Mouse (Mus musculus) liver (tissue): ENCODE measurements around the gene Nup62cl.

Experiments used
- DNase-seq: peaks from one replicate; pipeline ENCODE4 v3.0.0-alpha.2; 2020; ENCODE audit warnings: mixed read lengths

Nup62cl gene

DNA sequence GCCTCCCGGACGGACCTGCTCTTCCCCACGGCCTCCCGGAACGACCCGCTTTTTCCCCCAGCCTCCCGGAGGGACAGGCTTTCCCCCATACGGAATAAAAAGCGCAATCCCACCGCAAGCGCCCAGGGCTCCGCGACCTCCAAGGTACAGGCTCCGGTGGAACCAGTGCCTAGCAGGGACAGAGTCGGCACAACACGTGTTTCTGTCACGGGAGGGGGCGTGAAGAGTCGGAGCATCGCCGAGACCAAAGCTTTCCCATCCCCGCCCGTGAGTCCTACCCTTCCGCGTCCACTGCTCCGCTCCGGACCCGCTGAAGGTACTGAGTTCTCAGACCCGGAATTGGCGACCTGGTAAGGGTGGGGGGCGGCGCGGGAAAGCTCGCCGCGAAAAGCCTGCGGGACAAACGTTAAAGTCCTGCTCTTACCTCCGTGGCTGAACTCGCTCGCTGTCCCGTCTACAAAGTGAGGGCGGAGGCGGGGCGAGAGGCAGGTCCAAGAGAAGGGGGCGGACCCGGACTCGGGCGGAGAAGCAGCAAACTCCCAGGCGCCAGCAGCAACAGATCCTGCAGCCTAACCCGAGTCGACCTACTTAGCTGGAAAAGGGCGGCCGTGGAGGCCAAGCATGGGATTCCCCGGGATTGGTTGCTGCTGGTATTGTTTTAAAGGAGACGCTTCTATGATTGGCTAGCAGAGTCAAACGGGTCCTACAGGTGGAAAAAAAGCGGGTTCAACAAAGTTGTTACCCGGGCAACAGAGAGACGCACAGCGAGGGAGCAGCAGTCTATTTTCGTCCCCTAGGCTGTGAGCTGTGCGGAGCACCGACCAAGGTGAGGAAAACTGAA lies at the start of gene Nup62cl, which contains the start of gene Pih1h3b:
TSS of gene Nup62cl (minus strand) at position 578 of the 841 bp plus-strand sequence.
TSS of gene Pih1h3b (plus strand) at position 745 of the 841 bp plus-strand sequence.
- peak; percentile 57 for DNase-seq

DNA sequence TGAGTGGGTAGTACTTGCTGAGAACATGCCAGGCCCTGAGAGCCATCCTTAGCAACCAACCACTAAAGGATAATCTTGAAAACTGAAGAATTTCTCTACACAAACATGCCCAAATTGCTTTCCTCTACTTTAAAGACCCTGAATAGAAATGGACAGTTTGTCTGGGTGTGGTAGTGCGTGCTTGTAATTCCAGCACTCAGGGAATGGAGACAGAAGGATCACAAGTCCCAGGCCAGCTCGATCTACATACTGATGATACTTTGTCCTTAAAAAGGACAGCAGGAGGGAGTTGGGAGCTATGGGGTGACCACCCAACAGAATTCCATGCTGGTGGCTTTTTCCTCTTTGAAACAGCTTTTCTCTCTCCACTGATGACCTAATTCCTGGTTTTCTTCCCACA lies 31.6 kb upstream of the Nup62cl start:
- DNase-seq: no peak

DNA sequence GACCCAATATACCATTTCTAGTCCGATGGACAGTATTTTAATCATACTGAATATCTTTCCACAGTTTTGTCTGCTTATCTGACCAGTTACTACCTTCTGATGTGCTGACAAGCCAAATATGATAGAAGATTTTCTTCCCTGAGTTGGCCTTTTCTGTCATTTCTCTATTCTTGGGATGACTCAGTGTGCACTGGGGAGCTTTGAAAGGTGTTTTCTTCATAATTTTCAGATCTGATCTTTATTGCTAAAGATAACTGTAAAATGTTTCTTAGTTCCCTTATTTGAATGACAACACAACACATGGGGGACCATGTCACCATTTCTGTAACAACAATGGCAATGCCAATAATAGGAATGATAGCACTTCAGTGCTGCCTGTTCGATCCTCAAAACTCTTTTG lies 20.0 kb upstream of the Nup62cl start:
- no peak for DNase-seq

DNA sequence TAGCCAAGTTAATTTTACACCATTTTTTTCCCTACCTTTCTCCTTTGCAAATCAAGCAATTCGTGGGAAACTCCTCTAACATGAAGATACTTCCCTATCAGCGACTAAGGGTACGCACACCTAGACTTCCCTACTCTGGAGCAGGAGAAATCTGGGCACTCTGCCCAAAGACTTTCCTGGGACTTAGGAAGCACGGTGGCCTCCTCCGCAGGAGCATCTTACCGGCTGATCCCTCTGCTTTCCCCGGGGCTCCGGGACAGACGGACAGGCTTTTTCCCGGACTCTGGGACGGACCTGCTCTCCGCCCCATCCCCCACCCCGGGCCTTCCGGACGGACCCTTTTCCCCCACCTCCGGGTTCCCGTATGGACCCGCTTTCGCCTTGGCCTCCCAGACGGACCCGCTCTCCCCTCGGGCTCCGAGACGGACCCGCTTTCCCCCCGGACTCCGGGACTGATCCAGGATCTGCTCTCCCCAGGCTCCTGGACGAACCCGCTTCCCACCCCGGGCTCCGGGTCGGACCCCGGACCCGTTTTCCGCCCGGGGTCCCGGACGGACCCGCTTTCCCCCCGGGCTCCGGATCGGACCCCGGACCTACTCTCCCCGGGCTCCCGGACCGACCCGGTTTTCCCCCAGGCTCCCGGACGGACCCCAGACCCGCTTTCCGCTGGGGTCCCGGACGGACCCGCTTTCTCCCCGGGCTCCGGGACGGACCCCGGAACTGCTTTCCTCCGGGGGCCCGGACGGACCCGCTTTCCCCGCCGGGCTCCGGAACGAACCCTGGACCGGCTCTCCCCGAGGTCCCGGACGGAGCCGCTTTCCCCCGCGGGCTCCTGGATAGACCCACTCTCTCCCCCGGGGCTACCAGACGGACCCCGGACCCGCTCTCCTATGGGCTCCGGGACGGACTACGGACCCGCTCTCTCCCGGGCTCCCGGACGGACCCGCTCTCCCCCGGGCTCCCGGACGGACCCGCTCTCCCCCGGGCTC lies 1.3 kb downstream of the Nup62cl start:
- peak; percentile 2 for DNase-seq

DNA sequence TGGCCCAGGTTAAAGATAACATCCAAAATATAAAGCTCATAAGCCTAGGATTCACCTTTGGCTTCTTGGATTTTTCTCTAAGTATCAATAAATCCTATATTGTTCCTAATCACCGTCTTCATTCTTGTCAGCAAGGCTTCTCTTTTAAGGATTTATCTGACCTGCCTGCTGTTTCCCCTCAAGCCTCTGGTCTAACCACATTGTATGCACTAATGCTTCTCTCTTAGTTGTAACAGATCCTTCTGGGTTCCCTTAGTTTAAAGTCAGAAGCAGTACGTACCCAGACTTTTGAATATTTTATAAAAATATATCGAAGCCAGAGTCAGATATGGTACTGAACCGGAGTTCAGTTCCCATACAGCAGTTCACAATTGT lies 63.8 kb downstream of the Nup62cl start:
- DNase-seq: no peak

DNA sequence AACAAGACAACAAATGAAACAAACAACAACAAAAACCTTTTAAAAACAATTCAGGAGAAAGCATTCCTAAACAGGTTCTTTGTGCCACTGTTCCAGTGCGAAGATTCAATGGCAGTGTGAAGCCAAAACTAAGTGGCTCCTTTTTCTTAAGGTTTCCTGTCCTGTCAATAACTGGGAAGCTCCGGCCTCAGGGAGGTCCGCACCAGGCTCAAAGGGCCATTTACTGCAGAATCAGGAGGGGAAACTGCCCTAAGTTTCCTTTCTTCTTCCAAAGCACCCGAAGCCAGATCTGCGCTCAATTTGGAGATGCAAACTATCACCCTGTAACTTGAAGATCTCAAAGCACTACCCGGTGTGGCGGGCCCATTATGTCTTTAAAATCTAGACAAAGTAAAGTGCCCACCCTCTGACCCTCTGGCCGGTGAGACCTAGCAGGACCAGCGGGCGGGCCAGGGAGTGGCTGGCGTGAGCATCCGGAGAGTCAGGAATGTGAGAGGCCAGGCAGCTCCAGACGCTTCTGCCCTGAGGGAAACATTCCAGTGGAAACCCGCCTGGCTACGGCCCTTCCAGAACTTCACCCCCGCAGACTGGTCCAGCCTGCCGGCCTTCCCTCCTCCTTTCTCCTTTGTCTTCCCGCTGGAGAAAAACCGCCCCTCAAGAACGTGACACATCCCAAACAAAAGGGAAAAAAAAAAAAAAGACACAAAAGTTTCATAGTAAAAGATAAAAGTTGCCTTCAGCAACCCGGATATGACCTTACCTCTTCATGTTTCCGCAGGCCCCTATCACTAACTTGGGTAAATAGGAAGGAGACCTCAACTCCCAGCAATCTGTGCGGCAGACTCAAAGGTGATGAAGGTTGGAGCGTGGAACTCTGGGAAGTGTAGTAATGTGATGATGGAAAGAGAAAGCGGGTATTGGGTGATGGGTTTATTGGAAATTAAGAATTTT lies 64.5 kb downstream of the Nup62cl start, which contains the start of gene Rbm41:
TSS of gene Rbm41 (minus strand) at position 856 of the 951 bp plus-strand sequence.
- peak; percentile 46 for DNase-seq

DNA sequence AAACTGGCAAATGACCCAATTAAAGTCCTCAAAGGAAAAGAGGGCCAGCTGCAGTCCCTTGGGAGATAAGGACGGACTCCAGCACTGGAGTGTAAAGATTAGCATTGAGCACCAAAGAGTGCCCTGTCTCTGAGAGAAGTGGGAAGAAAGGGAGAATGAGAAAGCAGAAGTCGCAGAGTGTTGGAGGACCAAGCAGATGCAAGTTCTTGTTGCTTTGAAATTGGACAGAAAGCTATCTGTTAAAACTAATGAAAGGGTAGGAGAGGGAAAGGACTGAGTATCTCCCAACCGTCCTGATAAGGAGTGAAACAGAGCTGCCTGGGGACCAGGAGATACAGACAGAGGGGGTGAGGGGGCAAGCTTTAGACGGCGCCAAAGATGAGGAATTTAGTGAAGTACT lies 80.4 kb downstream of the Nup62cl start:
- DNase-seq: peak; percentile 17
